Mouse (Mus musculus) kidney, postnatal 25 days (tissue): ENCODE measurements around the gene Sec1.
"Not testable (repeated sequence)": the region's sequence is repeated elsewhere in the genome, so short reads cannot be mapped to it uniquely, and the experiment has no call there.

Source experiments
- DNase-seq, 2 experiments: peaks; one replicate each; pipeline ENCODE4 v3.0.0; 2021; ENCODE audit warnings: mixed read lengths in 2 of 2

Gene Sec1

GRCm38 (mm10) chr7:45677627-45678295 is 16.4 kb downstream of the Sec1 start:
- no peak for DNase-seq

GRCm38 (mm10) chr7:45668921-45669320 is 25.3 kb downstream of the Sec1 start:
- no peak for DNase-seq

GRCm38 (mm10) chr7:45667761-45668160 is 26.4 kb downstream of the Sec1 start:
- DNase-seq, result no peak

- DNase-seq, result no peak
Observed at GRCm38 (mm10) chr7:45666161-45666560, 28.0 kb downstream of the Sec1 start, which contains the start of gene Fut2. Gene Fut2 (minus strand): TSS chr7:45666394.

GRCm38 (mm10) chr7:45665303-45666138 is 28.7 kb downstream of the Sec1 start:
- no peak for DNase-seq

GRCm38 (mm10) chr7:45661702-45662101 is 32.5 kb downstream of the Sec1 start:
- not testable (repeated sequence) for DNase-seq

GRCm38 (mm10) chr7:45660746-45661478 is 33.3 kb downstream of the Sec1 start:
- DNase-seq, result no peak

- no peak for DNase-seq
Observed at GRCm38 (mm10) chr7:45654424-45655047, 39.7 kb downstream of the Sec1 start.

GRCm38 (mm10) chr7:45650484-45650883 is 43.7 kb downstream of the Sec1 start:
- DNase-seq, result not testable (repeated sequence)

GRCm38 (mm10) chr7:45649351-45649750 is 44.9 kb downstream of the Sec1 start:
- no peak for DNase-seq

- DNase-seq, result no peak
Observed at GRCm38 (mm10) chr7:45646671-45647070, 47.5 kb downstream of the Sec1 start.

- no peak for DNase-seq
Observed at GRCm38 (mm10) chr7:45645591-45645971, 48.6 kb downstream of the Sec1 start.

GRCm38 (mm10) chr7:45644872-45645590 is 49.2 kb downstream of the Sec1 start:
- no peak for DNase-seq

GRCm38 (mm10) chr7:45644183-45644582 is 50.0 kb downstream of the Sec1 start:
- peak in 1 of 2 experiments; percentile 68 for DNase-seq

GRCm38 (mm10) chr7:45643441-45644178 is 50.6 kb downstream of the Sec1 start:
- DNase-seq, result peak; percentile 90 to 96

GRCm38 (mm10) chr7:45642503-45643255 is 51.5 kb downstream of the Sec1 start:
- no peak for DNase-seq

GRCm38 (mm10) chr7:45642083-45642482 is 52.1 kb downstream of the Sec1 start:
- DNase-seq, result no peak

- DNase-seq, result peak; percentile 27 to 68
Observed at GRCm38 (mm10) chr7:45641391-45642040, 52.7 kb downstream of the Sec1 start.

- DNase-seq, result no peak
Observed at GRCm38 (mm10) chr7:45640191-45640957, 53.8 kb downstream of the Sec1 start.
